Mouse (Mus musculus): ENCODE results near the gene Acsl5. TPM values are rescaled to one million over a fixed set of nuclear protein-coding genes. Genes with fewer than 3 reads are reported as not detected.

Acsl5 gene
- 58.1 and 82.2 TPM in 2 replicates for polyA plus RNA-seq (2011; ENCODE audit: insufficient read depth, insufficient read length, low replicate concordance, missing spikeins)

DNA sequence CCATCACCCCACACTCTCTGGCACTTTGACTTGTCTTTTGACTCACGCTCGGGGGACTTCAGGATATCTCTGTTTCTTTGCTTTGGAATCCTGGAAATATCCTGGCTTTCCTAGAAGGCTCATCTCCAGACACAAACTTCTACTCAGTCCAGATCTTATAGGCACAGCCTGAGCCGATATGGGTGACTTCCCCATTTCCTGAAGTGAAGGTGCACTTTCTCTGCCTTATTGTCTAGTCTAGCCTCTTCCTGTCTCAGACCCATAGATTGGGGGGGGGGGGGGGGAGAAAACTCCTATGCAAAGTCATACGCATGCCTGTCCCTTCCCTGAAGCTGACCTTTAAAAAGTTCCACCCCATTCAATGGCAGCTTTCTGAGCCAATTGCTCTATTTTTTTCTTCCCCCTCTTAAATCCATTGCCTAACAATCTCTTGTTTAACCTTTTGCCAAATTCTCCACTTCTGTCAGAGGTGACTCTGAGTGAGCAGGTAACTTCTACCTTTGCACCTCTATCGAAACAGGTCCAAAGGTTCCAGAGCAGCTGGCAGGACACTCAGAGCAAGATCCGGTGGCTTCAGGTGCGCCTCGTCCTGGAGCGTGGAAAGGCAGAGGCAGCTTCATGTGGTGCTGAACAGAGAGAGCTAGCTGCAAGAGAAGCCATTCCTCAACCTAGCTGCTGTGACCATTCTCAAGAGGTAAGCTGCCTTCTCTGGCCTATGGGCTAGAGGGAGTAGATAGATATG lies at the start of gene Acsl5:
TSS of gene Acsl5 (plus strand) at position 556 of the 742 bp plus-strand sequence.
- no peak for TF ChIP-seq POLR2A (IDR thresholded peaks at IDR 0.05; ENCODE audit: borderline replicate concordance, control insufficient read depth, low read depth, low read length)
- TF ChIP-seq CTCF (IDR thresholded peaks at IDR 0.05; ENCODE audit: control insufficient read depth, insufficient read depth, low read length) = no peak
- WGBS = 75% methylated on average over 9 of the region's 9 CpGs
- H3K4me3 ChIP-seq (replicated peaks; ENCODE audit: control insufficient read depth, low read depth, low read length) = no peak within 1 kb of the TSS
- H3K4me1 ChIP-seq (ENCODE audit: control insufficient read depth, insufficient read depth, low read length) = peaks cover 4% of the 10 kb centered on the region; the same call in 1 of the 2 replicates
- H3K27ac ChIP-seq (ENCODE audit: control insufficient read depth, insufficient read depth, low read depth, low read length, poor library complexity) = no peak within 1 kb of the TSS

DNA sequence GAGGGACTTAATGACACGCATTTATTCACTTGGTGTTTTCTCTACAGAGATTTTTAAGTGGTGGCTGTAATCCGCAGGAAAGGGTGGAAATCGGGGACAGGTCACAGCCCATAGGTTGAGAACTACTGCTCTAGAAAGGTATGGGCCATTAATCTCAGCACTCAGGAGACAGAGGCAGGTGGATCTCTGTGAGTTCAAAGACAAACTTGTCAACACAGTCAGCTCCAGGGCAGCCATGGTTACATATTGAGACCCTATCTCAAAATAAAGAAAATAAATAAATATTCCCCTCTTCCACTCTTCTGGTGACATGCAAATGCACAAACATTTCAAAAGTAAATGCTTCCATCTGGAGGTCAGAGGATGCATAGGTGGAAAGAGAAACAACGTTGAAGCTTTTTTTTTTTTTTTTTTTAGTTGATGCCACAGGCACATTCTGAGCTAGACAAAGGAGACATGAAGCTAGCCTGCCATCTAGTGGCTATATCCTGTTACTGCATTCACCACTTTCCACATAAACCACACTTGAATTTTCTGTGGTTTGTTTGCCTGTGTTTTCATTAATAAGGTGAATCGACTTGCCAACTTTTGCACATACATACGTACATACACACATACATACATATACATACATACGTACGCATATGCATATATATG lies 45.1 kb upstream of the Acsl5 start:
- H3K4me3 ChIP-seq (replicated peaks; ENCODE audit: control insufficient read depth, low read depth, low read length) = no peak overlapping the region
- WGBS = 35% methylated on average over 8 of the region's 8 CpGs
- no peak overlapping the region for H3K27ac ChIP-seq (ENCODE audit: control insufficient read depth, insufficient read depth, low read depth, low read length, poor library complexity)
- no peaks in the 10 kb centered on the region for H3K4me1 ChIP-seq (ENCODE audit: control insufficient read depth, insufficient read depth, low read length)
- TF ChIP-seq POLR2A (IDR thresholded peaks at IDR 0.05; ENCODE audit: borderline replicate concordance, control insufficient read depth, low read depth, low read length) = no peak
- TF ChIP-seq CTCF (IDR thresholded peaks at IDR 0.05; ENCODE audit: control insufficient read depth, insufficient read depth, low read length) = peak; percentile 27; the same call in 1 of the 2 replicates

DNA sequence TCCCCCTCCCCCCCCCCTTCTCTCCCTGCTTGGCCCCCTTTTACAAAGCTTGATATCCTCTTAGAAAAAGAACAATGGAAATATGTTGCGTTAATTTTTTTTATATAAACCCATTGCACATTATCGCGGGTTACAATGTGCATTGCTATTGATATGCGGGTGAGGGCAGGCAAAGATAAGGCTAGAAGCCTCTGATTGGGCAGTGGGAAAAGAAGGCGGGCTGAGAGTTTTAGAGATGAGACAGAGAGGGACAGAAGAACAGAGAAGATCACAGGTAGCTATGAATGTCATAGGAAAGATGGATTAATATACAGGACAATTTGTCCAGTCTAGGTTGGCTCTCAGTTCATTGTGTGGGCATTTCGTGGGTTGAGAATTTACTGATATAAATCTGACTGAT lies 44.5 kb upstream of the Acsl5 start:
- TF ChIP-seq CTCF (IDR thresholded peaks at IDR 0.05; ENCODE audit: control insufficient read depth, insufficient read depth, low read length) = no peak
- TF ChIP-seq POLR2A (IDR thresholded peaks at IDR 0.05; ENCODE audit: borderline replicate concordance, control insufficient read depth, low read depth, low read length) = no peak
- no peaks in the 10 kb centered on the region for H3K4me1 ChIP-seq (ENCODE audit: control insufficient read depth, insufficient read depth, low read length)
- WGBS = 41% methylated on average over 6 of the region's 6 CpGs
- H3K4me3 ChIP-seq (replicated peaks; ENCODE audit: control insufficient read depth, low read depth, low read length) = no peak overlapping the region
- H3K27ac ChIP-seq (ENCODE audit: control insufficient read depth, insufficient read depth, low read depth, low read length, poor library complexity) = no peak overlapping the region

DNA sequence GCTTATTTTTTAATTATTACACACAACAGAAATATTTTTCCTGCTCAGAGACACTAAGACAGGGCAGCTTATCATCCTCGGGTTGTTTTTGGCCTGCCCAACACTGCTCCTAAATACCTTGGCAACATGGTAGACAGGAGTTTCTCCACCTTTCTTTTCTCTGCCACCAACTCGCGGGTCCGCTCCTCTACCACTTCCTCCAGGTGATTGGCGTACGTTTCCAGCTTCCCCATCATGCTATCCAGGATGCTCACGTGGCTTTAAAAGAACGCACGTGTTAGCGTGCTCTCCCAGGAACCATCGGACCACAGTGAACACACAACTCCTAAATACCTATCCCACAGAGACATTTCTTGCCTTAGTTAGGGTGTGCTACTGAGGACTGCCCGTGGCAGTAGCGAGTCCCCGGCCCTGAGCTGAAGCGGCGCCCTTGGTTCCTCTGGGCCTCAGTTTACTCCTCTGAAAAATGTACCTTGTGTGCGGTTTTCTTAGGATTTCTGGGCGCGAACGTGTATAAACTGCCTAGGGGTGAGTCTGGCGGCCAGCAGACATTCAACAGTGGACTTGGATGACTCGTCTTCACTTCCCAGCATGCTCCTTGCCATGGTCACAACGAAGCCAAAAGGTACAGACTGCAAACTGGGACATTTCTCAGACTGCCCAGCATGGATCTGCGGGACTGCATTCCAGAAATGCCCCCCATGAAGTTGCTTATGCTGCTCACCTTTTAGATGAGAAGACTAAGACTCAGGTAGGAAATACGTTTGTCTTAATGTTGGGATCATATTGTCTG lies 43.8 kb upstream of the Acsl5 start:
- TF ChIP-seq POLR2A (IDR thresholded peaks at IDR 0.05; ENCODE audit: borderline replicate concordance, control insufficient read depth, low read depth, low read length) (no peak), CTCF (IDR thresholded peaks at IDR 0.05; ENCODE audit: control insufficient read depth, insufficient read depth, low read length) (no peak)
- H3K4me1 ChIP-seq (ENCODE audit: control insufficient read depth, insufficient read depth, low read length) = no peaks in the 10 kb centered on the region
- H3K4me3 ChIP-seq (replicated peaks; ENCODE audit: control insufficient read depth, low read depth, low read length) = no peak overlapping the region
- no peak overlapping the region for H3K27ac ChIP-seq (ENCODE audit: control insufficient read depth, insufficient read depth, low read depth, low read length, poor library complexity)
- WGBS = 49% methylated on average over 25 of the region's 25 CpGs

DNA sequence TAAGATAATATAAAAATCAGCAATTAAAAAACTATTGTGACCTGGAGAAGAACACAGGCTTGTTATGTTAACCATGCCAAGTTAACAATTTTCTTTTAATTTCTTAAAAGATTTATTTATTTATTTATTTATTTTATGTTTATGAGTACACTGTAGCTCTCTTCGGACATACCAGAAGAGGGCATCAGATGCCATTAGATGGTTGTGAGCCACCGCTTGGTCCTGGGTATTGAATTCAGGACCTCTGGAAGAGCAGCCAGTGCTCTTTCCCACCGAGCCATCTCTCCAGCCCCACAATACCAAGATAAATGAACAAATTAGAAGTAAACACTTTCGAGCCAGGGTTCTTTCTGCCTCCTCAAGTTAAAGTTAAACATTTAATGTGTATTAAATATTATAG lies 43.1 kb upstream of the Acsl5 start:
- H3K4me1 ChIP-seq (ENCODE audit: control insufficient read depth, insufficient read depth, low read length) = no peaks in the 10 kb centered on the region
- 66% methylated on average over 4 of the region's 4 CpGs for WGBS
- no peak for TF ChIP-seq POLR2A (IDR thresholded peaks at IDR 0.05; ENCODE audit: borderline replicate concordance, control insufficient read depth, low read depth, low read length)
- TF ChIP-seq CTCF (IDR thresholded peaks at IDR 0.05; ENCODE audit: control insufficient read depth, insufficient read depth, low read length) = no peak
- H3K4me3 ChIP-seq (replicated peaks; ENCODE audit: control insufficient read depth, low read depth, low read length) = no peak overlapping the region
- H3K27ac ChIP-seq (ENCODE audit: control insufficient read depth, insufficient read depth, low read depth, low read length, poor library complexity) = no peak overlapping the region

DNA sequence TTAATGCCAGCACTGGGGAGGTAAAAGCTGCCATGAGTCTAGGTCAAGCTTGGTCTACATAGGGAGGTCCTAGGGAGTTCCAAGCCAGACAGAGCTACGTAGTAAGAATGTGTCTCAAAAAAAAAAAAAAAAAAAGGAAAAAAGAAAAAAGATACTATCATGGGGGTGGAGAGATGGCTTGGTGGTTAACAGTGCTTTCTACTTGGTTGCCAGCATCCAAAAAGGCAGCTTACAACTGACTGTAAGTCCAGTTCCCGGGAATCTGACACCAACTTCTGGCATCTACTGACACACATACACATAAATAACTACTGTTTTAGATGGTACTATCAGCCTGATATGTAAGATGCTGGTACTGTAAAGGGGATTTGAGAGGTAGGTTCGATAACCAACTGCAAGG lies 42.7 kb upstream of the Acsl5 start:
- 78% methylated on average over 3 of the region's 3 CpGs for WGBS
- TF ChIP-seq CTCF (IDR thresholded peaks at IDR 0.05; ENCODE audit: control insufficient read depth, insufficient read depth, low read length) (no peak), POLR2A (IDR thresholded peaks at IDR 0.05; ENCODE audit: borderline replicate concordance, control insufficient read depth, low read depth, low read length) (no peak)

DNA sequence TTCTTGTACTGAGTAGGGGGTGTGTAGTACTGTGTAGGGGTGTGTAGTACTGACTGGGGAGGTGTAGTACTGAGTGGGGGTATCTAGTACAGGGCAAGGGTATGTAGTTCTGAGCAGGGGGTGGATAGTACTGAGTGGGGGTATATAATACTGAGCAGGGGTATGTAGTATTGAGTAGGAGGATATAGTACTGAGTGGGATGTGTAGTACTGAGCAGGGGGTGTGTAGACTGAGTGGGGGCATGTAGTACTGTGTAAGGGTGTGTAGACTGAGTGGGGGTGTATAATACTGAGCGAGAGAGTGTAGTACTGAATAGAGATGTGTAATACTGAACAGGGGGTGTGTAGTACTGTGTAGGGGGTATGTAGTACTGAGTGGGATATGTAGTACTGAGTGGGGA lies 40.0 kb upstream of the Acsl5 start:
- TF ChIP-seq POLR2A (IDR thresholded peaks at IDR 0.05; ENCODE audit: borderline replicate concordance, control insufficient read depth, low read depth, low read length) = no peak
- TF ChIP-seq CTCF (IDR thresholded peaks at IDR 0.05; ENCODE audit: control insufficient read depth, insufficient read depth, low read length) = no peak
- 83% methylated on average over 1 of the region's 1 CpGs for WGBS
- H3K4me1 ChIP-seq (ENCODE audit: control insufficient read depth, insufficient read depth, low read length) = no peaks in the 10 kb centered on the region
- no peak overlapping the region for H3K4me3 ChIP-seq (replicated peaks; ENCODE audit: control insufficient read depth, low read depth, low read length)
- H3K27ac ChIP-seq (ENCODE audit: control insufficient read depth, insufficient read depth, low read depth, low read length, poor library complexity) = no peak overlapping the region

More for the DNA sequence above, 42.7 kb upstream of the Acsl5 start:
- H3K4me1 ChIP-seq (ENCODE audit: control insufficient read depth, insufficient read depth, low read length) = no peaks in the 10 kb centered on the region
- no peak overlapping the region for H3K4me3 ChIP-seq (replicated peaks; ENCODE audit: control insufficient read depth, low read depth, low read length)
- H3K27ac ChIP-seq (ENCODE audit: control insufficient read depth, insufficient read depth, low read depth, low read length, poor library complexity) = no peak overlapping the region

Measured in bone marrow, adult 2 months (tissue).